ENCODE assay signal across 8 mouse cellular contexts in the genomic region with DNA sequence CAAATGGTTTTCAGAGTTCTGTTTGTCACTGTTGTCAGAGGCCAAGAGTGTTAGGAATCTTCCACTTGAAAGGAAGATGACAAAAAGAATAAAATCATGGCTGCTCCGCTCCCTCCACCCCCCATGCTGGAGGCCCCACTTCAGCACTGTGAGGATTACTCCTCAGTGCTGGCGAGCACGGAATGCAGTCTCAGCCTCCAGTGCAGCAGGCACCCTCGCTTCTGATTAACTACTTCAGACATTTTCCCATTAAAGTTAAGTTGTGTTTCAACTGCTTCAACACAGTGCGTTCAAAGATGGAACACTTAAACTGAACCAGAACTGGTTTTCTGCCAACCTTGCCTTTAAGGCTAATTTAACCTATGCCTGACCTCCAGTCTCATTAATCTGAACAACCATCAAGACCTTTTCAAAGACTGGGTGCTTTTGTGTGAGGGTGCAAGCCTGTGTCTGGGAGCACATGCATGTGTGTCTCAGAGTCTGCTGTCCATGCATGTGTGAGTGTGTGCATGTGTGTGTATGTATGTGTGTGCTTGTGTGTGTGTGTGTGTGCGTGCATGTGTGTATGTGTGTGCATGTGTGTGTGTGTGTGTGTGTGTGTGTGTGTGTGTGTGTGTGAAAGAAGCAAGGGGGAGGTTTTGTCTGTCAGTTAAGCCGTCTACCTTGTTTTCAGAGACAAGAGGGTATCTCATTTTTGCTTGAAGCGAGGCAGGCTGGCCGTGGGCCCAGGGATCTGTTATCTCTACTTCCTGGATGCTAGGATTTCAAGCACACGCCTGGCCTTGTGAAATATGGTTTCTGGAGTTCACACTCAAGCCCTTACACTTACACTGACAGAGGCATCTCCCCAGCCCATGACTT. TPM values are rescaled to one million over a fixed set of nuclear protein-coding genes. Genes with fewer than 3 reads are reported as not detected.
DNase-seq lines count a peak whose midpoint lies in the region; ATAC-seq and TF ChIP-seq lines count a peak whose summit lies in the region.

No protein-coding gene starts in this region.

- H3K36me3 ChIP-seq in forebrain, postnatal 0 days (ENCODE audit: insufficient read depth): no peaks in the 10 kb centered on the region
- H3K36me3 ChIP-seq in kidney, embryonic 14.5 days (ENCODE audit: control insufficient read depth, insufficient read depth, low read length): no peaks in the 10 kb centered on the region
- H3K36me3 ChIP-seq in midbrain, embryonic 13.5 days: peaks cover 7% of the 10 kb centered on the region; the same call in 1 of the 2 replicates

- no peaks in the 10 kb centered on the region for H3K27me3 ChIP-seq in forebrain, postnatal 0 days (ENCODE audit: insufficient read depth, low read length)
- no peaks in the 10 kb centered on the region for H3K27me3 ChIP-seq in kidney, embryonic 14.5 days (ENCODE audit: control insufficient read depth, insufficient read depth, low read length)
- H3K27me3 ChIP-seq in midbrain, embryonic 13.5 days: no peaks in the 10 kb centered on the region

- H3K27ac ChIP-seq in forebrain, postnatal 0 days (ENCODE audit: low read depth, low read length): no peak overlapping the region
- H3K27ac ChIP-seq in kidney, embryonic 14.5 days (ENCODE audit: low read depth, low read length): peak overlapping the region; percentile 79
- H3K27ac ChIP-seq in midbrain, embryonic 13.5 days: no peak overlapping the region

- no peak overlapping the region for H3K4me3 ChIP-seq in forebrain, postnatal 0 days (ENCODE audit: low read depth, low read length)
- no peak overlapping the region for H3K4me3 ChIP-seq in kidney, embryonic 14.5 days (ENCODE audit: low read length)
- H3K4me3 ChIP-seq in midbrain, embryonic 13.5 days (replicated peaks): no peak overlapping the region

- H3K4me2 ChIP-seq in forebrain, postnatal 0 days (ENCODE audit: low read depth): no peak overlapping the region
- peak overlapping the region; percentile 4; the same call in 1 of the 2 replicates for H3K4me2 ChIP-seq in kidney, embryonic 14.5 days (replicated peaks; ENCODE audit: low read depth, low read length)
- H3K4me2 ChIP-seq in midbrain, embryonic 13.5 days (replicated peaks): no peak overlapping the region

- no peak overlapping the region for H3K9ac ChIP-seq in forebrain, postnatal 0 days
- no peak overlapping the region for H3K9ac ChIP-seq in kidney, embryonic 14.5 days (ENCODE audit: low read depth, low read length)
- no peak overlapping the region for H3K9ac ChIP-seq in midbrain, embryonic 13.5 days (replicated peaks)

- TF ChIP-seq CTCF in forebrain, postnatal 0 days (IDR thresholded peaks at IDR 0.05; ENCODE audit: low read depth): no peak

- H3K4me1 ChIP-seq in forebrain, postnatal 0 days (ENCODE audit: insufficient read depth): no peaks in the 10 kb centered on the region
- H3K4me1 ChIP-seq in kidney, embryonic 14.5 days (ENCODE audit: control insufficient read depth, insufficient read depth, low read length): peaks cover 67% of the 10 kb centered on the region
- H3K4me1 ChIP-seq in midbrain, embryonic 13.5 days (replicated peaks): peaks cover 46% of the 10 kb centered on the region

- DNase-seq in adrenal gland, postnatal 14 days: peak; percentile 61
- DNase-seq in adrenal gland, adult 18-20 months (ENCODE audit: low spot score in 2 of 2): no peak
- DNase-seq in forebrain, postnatal 0 days: no peak
- DNase-seq in frontal cortex, postnatal 36 days (ENCODE audit: low spot score in 2 of 2): no peak
- no peak for DNase-seq in left cerebral cortex, adult 18-20 months (ENCODE audit: low spot score in 2 of 2)

- 30% methylated on average over 10 of the region's 10 CpGs for WGBS in forebrain, postnatal 0 days
- 30% methylated on average over 10 of the region's 10 CpGs for WGBS in kidney, embryonic 14.5 days
- WGBS in midbrain, embryonic 13.5 days: 45% methylated on average over 10 of the region's 10 CpGs

- ATAC-seq in forebrain, postnatal 0 days: peak; percentile 34; the same call in 1 of the 2 replicates
- ATAC-seq in kidney, embryonic 14.5 days (ENCODE audit: low FRiP score, low TSS enrichment): peak; percentile 74
- ATAC-seq in midbrain, embryonic 13.5 days: peak; percentile 49; the same call in 1 of the 2 replicates
- no peak for ATAC-seq in monocyte, adult 5-6 weeks (replicated peaks; ENCODE audit: insufficient number of reproducible peaks, low FRiP score, low TSS enrichment, poor library complexity, severe bottlenecking)

- H3K9me3 ChIP-seq in forebrain, postnatal 0 days (ENCODE audit: low read length): no peaks in the 10 kb centered on the region
- H3K9me3 ChIP-seq in kidney, embryonic 14.5 days (ENCODE audit: control insufficient read depth, low read length): no peaks in the 10 kb centered on the region
- H3K9me3 ChIP-seq in midbrain, embryonic 13.5 days: no peaks in the 10 kb centered on the region

RNA-seq across cellular contexts. Expression of a gene that starts 51.2 kb away (rescaled TPM):
- 9.3 and 10.1 TPM in 2 replicates for total RNA-seq in adrenal gland, postnatal 14 days (2021)
- 1 to 10 TPM; 5.3 to 9.9 TPM for total RNA-seq in adrenal gland, adult 18-20 months (2021)
- total RNA-seq in forebrain, postnatal 0 days (2014; rRNA removed): 28.5 and 35.4 TPM in 2 replicates
- 18.3 and 27.3 TPM in 2 replicates for polyA plus RNA-seq in forebrain, postnatal 0 days (2015; fragmentation: Nextera tagmentation; extraction: Ambion mirVana)
- polyA plus RNA-seq in kidney, embryonic 14.5 days (2014; fragmentation: Nextera tagmentation; extraction: Ambion mirVana): 19.7 and 25.9 TPM in 2 replicates
- 29.3 and 29.8 TPM in 2 replicates for polyA plus RNA-seq in midbrain, embryonic 13.5 days (2015; fragmentation: Nextera tagmentation; extraction: Ambion mirVana)
- 10 to 100 TPM; 38.7 to 39.5 TPM for total RNA-seq in left cerebral cortex, adult 18-20 months (2021)
- total RNA-seq in monocyte, adult 5-6 weeks (2017): 0.57 to 2.6 TPM (median 2.1 TPM) in 3 replicates
